Mouse (Mus musculus): ENCODE data around the gene Hs6st2. TPM values are rescaled to one million over a fixed set of nuclear protein-coding genes. Genes with fewer than 3 reads are reported as not detected.

The Hs6st2 gene
- total and polyA plus RNA-seq, 3 experiments, result not detected

DNA sequence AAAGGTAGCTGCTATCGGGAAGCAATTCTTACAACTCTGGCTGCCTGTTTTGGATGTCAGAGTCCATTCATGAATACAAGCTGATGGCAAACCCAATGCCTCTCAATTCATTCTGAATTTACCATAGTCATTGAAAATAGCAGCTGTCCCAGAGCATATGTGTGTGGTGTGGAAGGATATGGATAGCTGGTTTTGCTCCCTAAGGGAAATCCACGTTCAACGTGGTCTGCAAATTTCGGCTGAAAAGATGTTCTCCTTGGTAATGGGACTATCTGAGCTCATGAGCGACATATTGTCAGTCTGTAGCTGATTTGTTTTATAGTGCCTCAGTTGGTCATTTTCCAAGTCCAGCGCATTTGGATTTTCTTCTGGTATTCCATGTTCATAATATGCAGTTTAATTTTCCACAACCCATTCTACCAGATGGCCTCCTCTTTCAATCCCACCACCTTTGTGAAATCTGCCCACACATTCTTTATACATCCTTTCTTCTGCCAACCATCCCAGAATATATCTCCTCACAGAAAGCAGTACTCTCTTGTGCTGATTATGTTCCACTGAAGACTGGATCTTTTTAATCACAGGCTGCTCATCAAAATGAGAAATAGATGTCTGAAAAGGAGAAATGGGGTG, 75.3 kb downstream of the Hs6st2 start:
- DNase-seq (ENCODE audit: extremely low read depth), result no peak
- no peaks in the 10 kb centered on the region for H3K36me3 ChIP-seq (replicated peaks in 1 of 2; ENCODE audit: control insufficient read depth in 1 of 2, insufficient read depth in 1 of 2, low read length in 1 of 2)
- no peaks in the 10 kb centered on the region for H3K27me3 ChIP-seq (replicated peaks)
- no peak overlapping the region for H3K4me3 ChIP-seq (replicated peaks in 1 of 3; ENCODE audit: low read depth in 2 of 3, low read length in 2 of 3, poor library complexity in 1 of 3)
- no peak overlapping the region for H3K27ac ChIP-seq (ENCODE audit: insufficient read depth, low read depth)
- dilution Hi-C loops (cut with MboI; ENCODE audit: extremely low pct_ligation_motif_present, extremely low pct_unique_long_range_greater_than_20kb, low sequenced_read_pairs), result no loop called here
- no peak overlapping the region for H3K4me2 ChIP-seq (ENCODE audit: insufficient read depth, low read depth, poor library complexity, severe bottlenecking)
- TF ChIP-seq CHD2 (IDR thresholded peaks at IDR 0.05; ENCODE audit: low read length), result no peak
- no peak for TF ChIP-seq JUND (conservative IDR thresholded peaks at IDR 0.05; ENCODE audit: low read depth, low read length)
- TF ChIP-seq POLR2AphosphoS2 (IDR thresholded peaks at IDR 0.05; ENCODE audit: low read depth, low read length), result no peak
- no peak for TF ChIP-seq PAX5 (IDR thresholded peaks at IDR 0.05; ENCODE audit: low read length)
- TF ChIP-seq ELF1 (IDR thresholded peaks at IDR 0.05; ENCODE audit: low read depth, low read length), result no peak
- no peak for TF ChIP-seq E2F4 (IDR thresholded peaks at IDR 0.05; ENCODE audit: insufficient replicate concordance, low read depth, low read length)
- TF ChIP-seq MXI1 (IDR thresholded peaks at IDR 0.05; ENCODE audit: low read depth, low read length), result no peak
- no peak for TF ChIP-seq TBP (conservative IDR thresholded peaks at IDR 0.05; ENCODE audit: low read depth, low read length)
- TF ChIP-seq CTCF (conservative IDR thresholded peaks at IDR 0.05 in 1 of 2, IDR thresholded peaks at IDR 0.05 in 1 of 2; ENCODE audit: low read depth in 2 of 2, low read length in 2 of 2), result no peak
- no peak for TF ChIP-seq MAFK (IDR thresholded peaks at IDR 0.05; ENCODE audit: insufficient replicate concordance, low read length)
- TF ChIP-seq IRF4 (IDR thresholded peaks at IDR 0.05; ENCODE audit: low read depth, low read length), result no peak
- no peak for TF ChIP-seq TCF12 (IDR thresholded peaks at IDR 0.05; ENCODE audit: low read depth, low read length)
- TF ChIP-seq GABPA (IDR thresholded peaks at IDR 0.05; ENCODE audit: insufficient replicate concordance, low read depth, low read length), result no peak
- TF ChIP-seq KAT2A (IDR thresholded peaks at IDR 0.05; ENCODE audit: insufficient replicate concordance, low read length), result no peak
- no peak for TF ChIP-seq ETS1 (conservative IDR thresholded peaks at IDR 0.05; ENCODE audit: low read depth, low read length)
- TF ChIP-seq UBTF (IDR thresholded peaks at IDR 0.05; ENCODE audit: low read depth, low read length), result no peak
- no peak for TF ChIP-seq RCOR1 (conservative IDR thresholded peaks at IDR 0.05; ENCODE audit: low read depth, low read length)
- TF ChIP-seq BHLHE40 (IDR thresholded peaks at IDR 0.05; ENCODE audit: low read depth, low read length), result no peak
- no peak for TF ChIP-seq SIN3A (IDR thresholded peaks at IDR 0.05; ENCODE audit: low read length)
- H3K9me3 ChIP-seq (replicated peaks; ENCODE audit: low read length), result no peaks in the 10 kb centered on the region
- in situ Hi-C loops (cut with MboI; ENCODE audit: low pct_ligation_motif_present, low pct_unique_long_range_greater_than_20kb, low sequenced_read_pairs), result no loop called here
- no peaks in the 10 kb centered on the region for H3K79me2 ChIP-seq (replicated peaks; ENCODE audit: control insufficient read depth, extremely low read depth, insufficient read depth, poor library complexity, severe bottlenecking)
- no peak overlapping the region for H3K9ac ChIP-seq (ENCODE audit: insufficient read depth, low read depth)
- no peaks in the 10 kb centered on the region for H3K4me1 ChIP-seq (ENCODE audit: control insufficient read depth in 1 of 2, insufficient read depth in 2 of 2)

DNA sequence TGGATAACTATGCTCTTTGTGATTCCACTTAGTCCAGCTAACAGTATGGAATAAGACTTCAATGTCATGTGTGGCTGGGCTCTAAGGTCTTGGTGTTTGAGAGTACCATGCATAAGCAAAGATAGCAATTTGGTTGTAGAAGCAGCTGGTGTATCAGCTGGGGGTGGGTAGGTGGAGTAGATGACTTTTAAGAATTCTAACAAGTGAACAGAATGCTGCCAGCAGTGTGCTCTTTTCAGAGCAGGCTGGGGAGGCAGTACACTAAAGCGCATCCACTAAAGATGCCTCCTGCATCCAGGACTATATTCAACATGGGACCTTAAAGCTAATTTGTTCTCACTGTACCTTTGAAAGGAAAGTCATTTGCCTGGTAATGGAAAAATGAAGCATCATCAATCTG, 88.9 kb downstream of the Hs6st2 start:
- no peak overlapping the region for H3K4me2 ChIP-seq (ENCODE audit: insufficient read depth, low read depth, poor library complexity, severe bottlenecking)
- no peaks in the 10 kb centered on the region for H3K79me2 ChIP-seq (replicated peaks; ENCODE audit: control insufficient read depth, extremely low read depth, insufficient read depth, poor library complexity, severe bottlenecking)
- TF ChIP-seq UBTF (IDR thresholded peaks at IDR 0.05; ENCODE audit: low read depth, low read length), result no peak
- TF ChIP-seq JUN (IDR thresholded peaks at IDR 0.05; ENCODE audit: insufficient read depth, low read depth, low read length), result no peak
- TF ChIP-seq CHD2 (IDR thresholded peaks at IDR 0.05; ENCODE audit: low read length), result no peak
- TF ChIP-seq CHD1 (IDR thresholded peaks at IDR 0.05; ENCODE audit: low read depth, low read length), result no peak
- TF ChIP-seq SIN3A (IDR thresholded peaks at IDR 0.05; ENCODE audit: low read length), result no peak
- TF ChIP-seq ZC3H11A (IDR thresholded peaks at IDR 0.05; ENCODE audit: low read depth, low read length), result no peak
- TF ChIP-seq E2F4 (IDR thresholded peaks at IDR 0.05; ENCODE audit: insufficient replicate concordance, low read depth, low read length), result no peak
- TF ChIP-seq POLR2AphosphoS2 (IDR thresholded peaks at IDR 0.05; ENCODE audit: low read depth, low read length), result no peak
- TF ChIP-seq POLR2A (IDR thresholded peaks at IDR 0.05; ENCODE audit: low read depth, low read length), result no peak
- TF ChIP-seq MEF2A (IDR thresholded peaks at IDR 0.05; ENCODE audit: borderline replicate concordance, low read depth, low read length), result no peak
- no peak for TF ChIP-seq ZMIZ1 (IDR thresholded peaks at IDR 0.05; ENCODE audit: low read depth, low read length)
- TF ChIP-seq BHLHE40 (IDR thresholded peaks at IDR 0.05; ENCODE audit: low read depth, low read length), result no peak
- TF ChIP-seq CTCF (conservative IDR thresholded peaks at IDR 0.05 in 1 of 2, IDR thresholded peaks at IDR 0.05 in 1 of 2; ENCODE audit: low read depth in 2 of 2, low read length in 2 of 2), result no peak
- TF ChIP-seq NELFE (IDR thresholded peaks at IDR 0.05; ENCODE audit: low read depth, low read length), result no peak
- TF ChIP-seq NRF1 (IDR thresholded peaks at IDR 0.05; ENCODE audit: low read depth, low read length), result no peak
- TF ChIP-seq USF2 (conservative IDR thresholded peaks at IDR 0.05; ENCODE audit: low read depth, low read length), result no peak
- TF ChIP-seq MYC (IDR thresholded peaks at IDR 0.05; ENCODE audit: low read depth, low read length), result no peak
- TF ChIP-seq SMC3 (IDR thresholded peaks at IDR 0.05; ENCODE audit: low read depth, low read length), result no peak
- no peak for TF ChIP-seq IRF4 (IDR thresholded peaks at IDR 0.05; ENCODE audit: low read depth, low read length)

More for the DNA sequence above, 88.9 kb downstream of the Hs6st2 start:
- in situ Hi-C loops (cut with MboI; ENCODE audit: low pct_ligation_motif_present, low pct_unique_long_range_greater_than_20kb, low sequenced_read_pairs), result no loop called here
- DNase-seq (ENCODE audit: extremely low read depth), result no peak
- Histone ChIP-seq H3K4me3 (replicated peaks in 1 of 3; ENCODE audit: low read depth in 2 of 3, low read length in 2 of 3, poor library complexity in 1 of 3) (no peak overlapping the region), H3K4me1 (ENCODE audit: control insufficient read depth in 1 of 2, insufficient read depth in 2 of 2) (no peaks in the 10 kb centered on the region), H3K27ac (ENCODE audit: insufficient read depth, low read depth) (no peak overlapping the region), H3K9ac (ENCODE audit: insufficient read depth, low read depth) (no peak overlapping the region), H3K27me3 (replicated peaks) (no peaks in the 10 kb centered on the region), H3K9me3 (replicated peaks; ENCODE audit: low read length) (no peaks in the 10 kb centered on the region), H3K36me3 (replicated peaks in 1 of 2; ENCODE audit: control insufficient read depth in 1 of 2, insufficient read depth in 1 of 2, low read length in 1 of 2) (no peaks in the 10 kb centered on the region)
- dilution Hi-C loops (cut with MboI; ENCODE audit: extremely low pct_ligation_motif_present, extremely low pct_unique_long_range_greater_than_20kb, low sequenced_read_pairs), result no loop called here
